In genomic region chr8:106527241-106528036, GRCm38 (mm10) we compare ENCODE assay signal across 10 mouse cellular contexts. TPM values are rescaled to one million over a fixed set of nuclear protein-coding genes. Genes with fewer than 3 reads are reported as not detected.
A peak's percentile ranks its signal among the peaks of the same experiment; 100 is the strongest.
DNase-seq lines count a peak whose midpoint lies in the region; ATAC-seq and TF ChIP-seq lines count a peak whose summit lies in the region.
"Had no signal": no experiment of that assay in that cellular context is flagged by ENCODE, and none has a peak within 500 bp of the region (broad histone marks: within the 10 kb centered on the region; RNA-seq: fewer than 3 reads in every experiment).

No protein-coding gene starts in this region.

- no peak overlapping the region for H3K9ac ChIP-seq in CH12.LX (ENCODE audit: insufficient read depth, low read depth)
- H3K9ac ChIP-seq: embryonic facial prominence, embryonic 15.5 days; liver, embryonic 15.5 days had no signal

- no peak for DNase-seq in kidney, adult 2 months
- no peak for DNase-seq in kidney, adult 11 months
- peak; percentile 14 for DNase-seq in CH12.LX (ENCODE audit: extremely low read depth)
- DNase-seq in adrenal gland, adult 2 months, result peak; percentile 61
- peak; percentile 41 for DNase-seq in induced T-regulatory cell, adult 2 months (ENCODE audit: low read depth)
- no peak for DNase-seq in urinary bladder, postnatal 25 days (ENCODE audit: low spot score)
- no peak for DNase-seq in kidney, adult 18-20 months

- 81% methylated on average over 9 of the region's 9 CpGs for WGBS in kidney, adult 2 months

- dilution Hi-C loops in CH12.LX (cut with MboI; ENCODE audit: extremely low pct_ligation_motif_present, extremely low pct_unique_long_range_greater_than_20kb, low sequenced_read_pairs), result no loop called here

- no peak overlapping the region for H3K4me3 ChIP-seq in kidney, adult 2 months (ENCODE audit: insufficient read depth, low read depth, low read length)
- no peak overlapping the region for H3K4me3 ChIP-seq in CH12.LX (replicated peaks in 1 of 3; ENCODE audit: low read depth in 2 of 3, low read length in 2 of 3, poor library complexity in 1 of 3)
- H3K4me3 ChIP-seq: embryonic facial prominence, embryonic 15.5 days; liver, embryonic 15.5 days had no signal

- H3K27ac ChIP-seq in kidney, adult 2 months (ENCODE audit: insufficient read depth, low read depth, low read length), result no peak overlapping the region
- no peak overlapping the region for H3K27ac ChIP-seq in CH12.LX (ENCODE audit: insufficient read depth, low read depth)
- H3K27ac ChIP-seq: liver, embryonic 15.5 days had no signal

- in situ Hi-C loops in CH12.LX (cut with MboI; ENCODE audit: low pct_ligation_motif_present, low pct_unique_long_range_greater_than_20kb, low sequenced_read_pairs), result no loop called here

- H3K4me1 ChIP-seq in kidney, adult 2 months (ENCODE audit: control insufficient read depth, insufficient read depth, low read length), result no peaks in the 10 kb centered on the region
- H3K4me1 ChIP-seq in CH12.LX (ENCODE audit: control insufficient read depth in 1 of 2, insufficient read depth in 2 of 2), result no peaks in the 10 kb centered on the region
- H3K4me1 ChIP-seq: liver, embryonic 15.5 days had no signal

- no peaks in the 10 kb centered on the region for H3K79me2 ChIP-seq in CH12.LX (replicated peaks; ENCODE audit: control insufficient read depth, extremely low read depth, insufficient read depth, poor library complexity, severe bottlenecking)

- H3K36me3 ChIP-seq in kidney, adult 2 months (ENCODE audit: control insufficient read depth, insufficient read depth, low read length), result no peaks in the 10 kb centered on the region
- no peaks in the 10 kb centered on the region for H3K36me3 ChIP-seq in CH12.LX (replicated peaks in 1 of 2; ENCODE audit: control insufficient read depth in 1 of 2, insufficient read depth in 1 of 2, low read length in 1 of 2)
- H3K36me3 ChIP-seq: embryonic facial prominence, embryonic 15.5 days; liver, embryonic 15.5 days had no signal

- peak; percentile 3 for TF ChIP-seq RAD21 in CH12.LX (IDR thresholded peaks at IDR 0.05; ENCODE audit: low read depth, low read length)

- H3K9me3 ChIP-seq in CH12.LX (replicated peaks; ENCODE audit: low read length), result peaks cover 3% of the 10 kb centered on the region
- H3K9me3 ChIP-seq: embryonic facial prominence, embryonic 15.5 days; liver, embryonic 15.5 days had no signal

- no peak for TF ChIP-seq POLR2A in kidney, adult 2 months (IDR thresholded peaks at IDR 0.05; ENCODE audit: low read depth, low read length)
- TF ChIP-seq POLR2A in CH12.LX (IDR thresholded peaks at IDR 0.05; ENCODE audit: low read depth, low read length), result no peak

- TF ChIP-seq CTCF in kidney, adult 2 months (conservative IDR thresholded peaks at IDR 0.05; ENCODE audit: insufficient read depth, insufficient read length, low read depth, low read length), result peak; percentile 47
- TF ChIP-seq CTCF in CH12.LX (conservative IDR thresholded peaks at IDR 0.05 in 1 of 2, IDR thresholded peaks at IDR 0.05 in 1 of 2; ENCODE audit: low read depth in 2 of 2, low read length in 2 of 2), result peak; percentile 51 to 63

- H3K4me2 ChIP-seq in CH12.LX (ENCODE audit: insufficient read depth, low read depth, poor library complexity, severe bottlenecking), result no peak overlapping the region
- H3K4me2 ChIP-seq: embryonic facial prominence, embryonic 15.5 days; liver, embryonic 15.5 days had no signal

- no peak for ATAC-seq in frontal cortex, adult (ENCODE audit: low TSS enrichment)

- no peaks in the 10 kb centered on the region for H3K27me3 ChIP-seq in kidney, adult 2 months (replicated peaks; ENCODE audit: control insufficient read depth, insufficient read depth, low read length)
- no peaks in the 10 kb centered on the region for H3K27me3 ChIP-seq in CH12.LX (replicated peaks)
- H3K27me3 ChIP-seq: embryonic facial prominence, embryonic 15.5 days; liver, embryonic 15.5 days had no signal

- no peak for TF ChIP-seq EP300 in CH12.LX (IDR thresholded peaks at IDR 0.05; ENCODE audit: low read length)

TF ChIP-seq in CH12.LX, 34 proteins besides CTCF, POLR2A, EP300 and RAD21:
- TF ChIP-seq MYC (IDR thresholded peaks at IDR 0.05; ENCODE audit: low read depth, low read length), result no peak
- no peak for TF ChIP-seq NRF1 (IDR thresholded peaks at IDR 0.05; ENCODE audit: low read depth, low read length)
- no peak for TF ChIP-seq HCFC1 (IDR thresholded peaks at IDR 0.05; ENCODE audit: low read depth, low read length)
- no peak for TF ChIP-seq E2F4 (IDR thresholded peaks at IDR 0.05; ENCODE audit: insufficient replicate concordance, low read depth, low read length)
- no peak for TF ChIP-seq MXI1 (IDR thresholded peaks at IDR 0.05; ENCODE audit: low read depth, low read length)
- no peak for TF ChIP-seq MAZ (IDR thresholded peaks at IDR 0.05; ENCODE audit: low read depth, low read length)
- TF ChIP-seq CHD2 (IDR thresholded peaks at IDR 0.05; ENCODE audit: low read length), result no peak
- TF ChIP-seq IRF4 (IDR thresholded peaks at IDR 0.05; ENCODE audit: low read depth, low read length), result no peak
- TF ChIP-seq BHLHE40 (IDR thresholded peaks at IDR 0.05; ENCODE audit: low read depth, low read length), result no peak
- no peak for TF ChIP-seq UBTF (IDR thresholded peaks at IDR 0.05; ENCODE audit: low read depth, low read length)
- no peak for TF ChIP-seq ZNF384 (IDR thresholded peaks at IDR 0.05; ENCODE audit: low read depth, low read length)
- TF ChIP-seq USF1 (IDR thresholded peaks at IDR 0.05; ENCODE audit: low read depth, low read length), result no peak
- TF ChIP-seq TCF12 (IDR thresholded peaks at IDR 0.05; ENCODE audit: low read depth, low read length), result no peak
- no peak for TF ChIP-seq ZKSCAN1 (IDR thresholded peaks at IDR 0.05; ENCODE audit: borderline replicate concordance, low read depth, low read length)
- no peak for TF ChIP-seq JUN (IDR thresholded peaks at IDR 0.05; ENCODE audit: insufficient read depth, low read depth, low read length)

RNA-seq across cellular contexts. Expression of gene Cdh3, which starts 16.7 kb away (rescaled TPM):
- polyA plus RNA-seq in kidney, adult 2 months (2012; rRNA removed), result 5.0 and 5.5 TPM in 2 replicates
- total RNA-seq in CH12.LX (2012; rRNA removed) (not detected in 2 replicates), CH12.LX (2014; rRNA removed) (not detected in 2 replicates)
- polyA plus RNA-seq in CH12.LX (2012; ENCODE audit: insufficient read length, low read depth), result not detected in 2 replicates
- under 1 TPM; 0.55 to 0.93 TPM for total RNA-seq in adrenal gland, adult 2 months (2021)
- 0.19 and 0.30 TPM in 2 replicates for polyA plus RNA-seq in adrenal gland, adult 2 months (2012; rRNA removed)

RNA-seq across cellular contexts. Expression of gene 6030452D12Rik, which starts 27.1 kb away (rescaled TPM):
- not detected in 2 replicates for polyA plus RNA-seq in kidney, adult 2 months (2012; rRNA removed)
- total RNA-seq in CH12.LX (2012; rRNA removed) (not detected in 2 replicates), CH12.LX (2014; rRNA removed) (not detected in 2 replicates)
- not detected in 2 replicates for polyA plus RNA-seq in CH12.LX (2012; ENCODE audit: insufficient read length, low read depth)
- total RNA-seq in adrenal gland, adult 2 months (2021), result not detected
- not detected in 2 replicates for polyA plus RNA-seq in adrenal gland, adult 2 months (2012; rRNA removed)
- polyA plus RNA-seq: embryonic facial prominence, embryonic 15.5 days; liver, embryonic 15.5 days had no signal

RNA-seq across cellular contexts. Expression of gene Gm10073, which starts 45.8 kb away (rescaled TPM):
- 34.0 and 102 TPM in 2 replicates for polyA plus RNA-seq in kidney, adult 2 months (2012; rRNA removed)
- total RNA-seq in CH12.LX (2012; rRNA removed) (94.9 and 117 TPM in 2 replicates), CH12.LX (2014; rRNA removed) (185 and 224 TPM in 2 replicates)
- 21.6 and 21.7 TPM in 2 replicates for polyA plus RNA-seq in CH12.LX (2012; ENCODE audit: insufficient read length, low read depth)
- total RNA-seq in adrenal gland, adult 2 months (2021), result 100 to 1,000 TPM in 1 of 2 experiments, 10 to 100 TPM in 1; 71.9 to 145 TPM
- polyA plus RNA-seq in adrenal gland, adult 2 months (2012; rRNA removed), result 50.1 and 65.3 TPM in 2 replicates

Comparison
In these comparisons a context has a peak if more than half of its experiments do, and no peak if none do; other contexts are left out.
1. DNase-seq: peak in CH12.LX (single experiment), adrenal gland, adult 2 months (single experiment) and induced T-regulatory cell, adult 2 months (single experiment); none in kidney, adult 2 months (single experiment), kidney, adult 11 months (single experiment), urinary bladder, postnatal 25 days (single experiment) and kidney, adult 18-20 months (single experiment).